Mouse (Mus musculus): ENCODE data around the gene Tmem160. TPM values are rescaled to one million over a fixed set of nuclear protein-coding genes. Genes with fewer than 3 reads are reported as not detected.

The Tmem160 gene
- polyA plus RNA-seq, 1 experiment from 2014 or later: 87.9 TPM

- no peak for DNase-seq (ENCODE audit: low spot score)
- H3K4me2 ChIP-seq (replicated peaks; ENCODE audit: low read depth, low read length): no peak overlapping the region
- no peaks in the 10 kb centered on the region; the same call in 1 of the 2 replicates for H3K4me1 ChIP-seq (ENCODE audit: insufficient read depth, low read depth, low read length)
- no peak overlapping the region for H3K4me3 ChIP-seq (ENCODE audit: low read depth, low read length)
- TF ChIP-seq EP300 (IDR thresholded peaks at IDR 0.05) (no peak), CTCF (IDR thresholded peaks at IDR 0.05) (no peak)
- H3K27ac ChIP-seq (ENCODE audit: low read length): no peak overlapping the region
- ATAC-seq: no peak
- WGBS: 6% methylated on average over 20 of the region's 23 CpGs
- peaks cover 43% of the 10 kb centered on the region for H3K27me3 ChIP-seq (replicated peaks; ENCODE audit: insufficient read depth, low read length)
- no peak overlapping the region for H3K9ac ChIP-seq (replicated peaks; ENCODE audit: low read depth)
- H3K9me3 ChIP-seq (ENCODE audit: low read length): no peaks in the 10 kb centered on the region
- H3K36me3 ChIP-seq (ENCODE audit: insufficient read depth, low read length): no peaks in the 10 kb centered on the region
Measured at GRCm38 (mm10) chr7:16475321-16475720, 22.7 kb downstream of the Tmem160 start.

- TF ChIP-seq EP300 (IDR thresholded peaks at IDR 0.05) (no peak), CTCF (IDR thresholded peaks at IDR 0.05) (no peak)
- ATAC-seq (no peak), DNase-seq (ENCODE audit: low spot score) (no peak)
- Histone ChIP-seq H3K36me3 (ENCODE audit: insufficient read depth, low read length) (no peaks in the 10 kb centered on the region), H3K4me2 (replicated peaks; ENCODE audit: low read depth, low read length) (0 out of 2 replicates have a peak overlapping the region, but pooled peaks have one; percentile 20), H3K9me3 (ENCODE audit: low read length) (no peaks in the 10 kb centered on the region), H3K9ac (replicated peaks; ENCODE audit: low read depth) (no peak overlapping the region), H3K27ac (ENCODE audit: low read length) (no peak overlapping the region), H3K4me3 (ENCODE audit: low read depth, low read length) (no peak overlapping the region), H3K27me3 (replicated peaks; ENCODE audit: insufficient read depth, low read length) (peaks cover 43% of the 10 kb centered on the region), H3K4me1 (ENCODE audit: insufficient read depth, low read depth, low read length) (no peaks in the 10 kb centered on the region; the same call in 1 of the 2 replicates)
- WGBS: 1% methylated on average over 35 of the region's 59 CpGs
Measured at GRCm38 (mm10) chr7:16475764-16476599, 23.4 kb downstream of the Tmem160 start.

- Histone ChIP-seq H3K27me3 (replicated peaks; ENCODE audit: insufficient read depth, low read length) (peaks cover 43% of the 10 kb centered on the region), H3K36me3 (ENCODE audit: insufficient read depth, low read length) (no peaks in the 10 kb centered on the region), H3K9ac (replicated peaks; ENCODE audit: low read depth) (no peak overlapping the region), H3K9me3 (ENCODE audit: low read length) (no peaks in the 10 kb centered on the region), H3K4me2 (replicated peaks; ENCODE audit: low read depth, low read length) (0 out of 2 replicates have a peak overlapping the region, but pooled peaks have one; percentile 20), H3K4me1 (ENCODE audit: insufficient read depth, low read depth, low read length) (no peaks in the 10 kb centered on the region; the same call in 1 of the 2 replicates), H3K4me3 (ENCODE audit: low read depth, low read length) (no peak overlapping the region), H3K27ac (ENCODE audit: low read length) (no peak overlapping the region)
- DNase-seq (ENCODE audit: low spot score) (no peak), ATAC-seq (no peak)
- 4% methylated on average over 33 of the region's 34 CpGs for WGBS
- TF ChIP-seq EP300 (IDR thresholded peaks at IDR 0.05) (no peak), CTCF (IDR thresholded peaks at IDR 0.05) (no peak)
Measured at GRCm38 (mm10) chr7:16476600-16476989, 24.0 kb downstream of the Tmem160 start.

- TF ChIP-seq CTCF (IDR thresholded peaks at IDR 0.05): no peak
- TF ChIP-seq EP300 (IDR thresholded peaks at IDR 0.05): no peak
- WGBS: 82% methylated on average over 8 of the region's 8 CpGs
- no peaks in the 10 kb centered on the region; the same call in 1 of the 2 replicates for H3K4me1 ChIP-seq (ENCODE audit: insufficient read depth, low read depth, low read length)
- H3K4me3 ChIP-seq (ENCODE audit: low read depth, low read length): no peak within 1 kb of the TSS
- no peaks in the 10 kb centered on the region for H3K36me3 ChIP-seq (ENCODE audit: insufficient read depth, low read length)
- H3K27me3 ChIP-seq (replicated peaks; ENCODE audit: insufficient read depth, low read length): peaks cover 43% of the 10 kb centered on the region
- no peak within 1 kb of the TSS for H3K9ac ChIP-seq (replicated peaks; ENCODE audit: low read depth)
- DNase-seq (ENCODE audit: low spot score) (no peak), ATAC-seq (no peak)
- 0 out of 2 replicates have a peak within 1 kb of the TSS, but pooled peaks have one; percentile 20 for H3K4me2 ChIP-seq (replicated peaks; ENCODE audit: low read depth, low read length)
- H3K27ac ChIP-seq (ENCODE audit: low read length): no peak within 1 kb of the TSS
- H3K9me3 ChIP-seq (ENCODE audit: low read length): no peaks in the 10 kb centered on the region
Measured at GRCm38 (mm10) chr7:16477628-16478027, 25.0 kb downstream of the Tmem160 start, which contains the start of gene Npas1. Gene Npas1, minus strand, starts transcription at chr7:16477728.

GRCm38 (mm10) chr7:16488816-16489215 lies 36.2 kb downstream of the Tmem160 start:
- TF ChIP-seq EP300 (IDR thresholded peaks at IDR 0.05) (no peak), CTCF (IDR thresholded peaks at IDR 0.05) (no peak)
- H3K4me2 ChIP-seq (replicated peaks; ENCODE audit: low read depth, low read length): no peak overlapping the region
- H3K4me1 ChIP-seq (ENCODE audit: insufficient read depth, low read depth, low read length): no peaks in the 10 kb centered on the region
- no peaks in the 10 kb centered on the region for H3K36me3 ChIP-seq (ENCODE audit: insufficient read depth, low read length)
- H3K4me3 ChIP-seq (ENCODE audit: low read depth, low read length): no peak overlapping the region
- DNase-seq (ENCODE audit: low spot score): no peak
- no peak overlapping the region for H3K27ac ChIP-seq (ENCODE audit: low read length)
- no peak for ATAC-seq
- no peaks in the 10 kb centered on the region for H3K9me3 ChIP-seq (ENCODE audit: low read length)
- H3K9ac ChIP-seq (replicated peaks; ENCODE audit: low read depth): no peak overlapping the region
- no peaks in the 10 kb centered on the region for H3K27me3 ChIP-seq (replicated peaks; ENCODE audit: insufficient read depth, low read length)

- H3K4me2 ChIP-seq (replicated peaks; ENCODE audit: low read depth, low read length): no peak overlapping the region
- TF ChIP-seq EP300 (IDR thresholded peaks at IDR 0.05) (no peak), CTCF (IDR thresholded peaks at IDR 0.05) (no peak)
Measured at GRCm38 (mm10) chr7:16489948-16490347, 37.4 kb downstream of the Tmem160 start.

More at GRCm38 (mm10) chr7:16489948-16490347, 37.4 kb downstream of the Tmem160 start:
- H3K27me3 ChIP-seq (replicated peaks; ENCODE audit: insufficient read depth, low read length): no peaks in the 10 kb centered on the region
- no peak overlapping the region for H3K9ac ChIP-seq (replicated peaks; ENCODE audit: low read depth)
- H3K4me1 ChIP-seq (ENCODE audit: insufficient read depth, low read depth, low read length): no peaks in the 10 kb centered on the region
- no peaks in the 10 kb centered on the region for H3K36me3 ChIP-seq (ENCODE audit: insufficient read depth, low read length)
- 86% methylated on average over 9 of the region's 9 CpGs for WGBS
- H3K9me3 ChIP-seq (ENCODE audit: low read length): no peaks in the 10 kb centered on the region
- ATAC-seq (no peak), DNase-seq (ENCODE audit: low spot score) (no peak)
- no peak overlapping the region for H3K27ac ChIP-seq (ENCODE audit: low read length)
- H3K4me3 ChIP-seq (ENCODE audit: low read depth, low read length): no peak overlapping the region

Measured in lung, postnatal 0 days (tissue).